Mouse (Mus musculus) CD4-positive, CD25-positive, alpha-beta regulatory T cell, adult 9 weeks (primary cell): ENCODE data around the gene Glt6d1. TPM values are rescaled to one million over a fixed set of nuclear protein-coding genes. Genes with fewer than 3 reads are reported as not detected.

ENCODE experiments used
- polyA plus RNA-seq: library from polyadenylated mRNA; unstranded; fragments of 100-300 nt; shearing (Covaris generic); gene quantifications from one replicate; pipeline ENCODE4 v1.2.1, GENCODE M21; 2017

Gene Glt6d1
- not detected for polyA plus RNA-seq

DNA sequence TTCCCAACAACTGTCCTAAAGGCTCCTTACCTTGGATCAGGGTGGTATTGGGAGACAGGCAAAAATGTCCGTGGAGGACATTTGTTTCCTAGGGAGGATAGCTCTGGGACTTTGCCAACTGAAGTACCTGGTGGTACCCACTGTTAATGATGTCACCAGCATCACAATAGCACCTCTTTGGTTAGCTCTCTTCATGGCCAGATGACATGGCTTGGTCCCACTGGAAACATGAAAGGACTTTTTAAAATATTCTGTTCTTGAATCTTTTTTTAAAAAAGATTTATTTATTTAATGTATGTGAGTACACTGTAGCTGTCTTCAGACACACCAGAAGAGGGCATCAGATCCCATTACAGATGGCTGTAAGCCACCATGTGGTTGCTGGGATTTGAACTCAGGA, at the start of gene Glt6d1:
TSS of gene Glt6d1 (minus strand) at position 101 of the 400 bp plus-strand sequence.

DNA sequence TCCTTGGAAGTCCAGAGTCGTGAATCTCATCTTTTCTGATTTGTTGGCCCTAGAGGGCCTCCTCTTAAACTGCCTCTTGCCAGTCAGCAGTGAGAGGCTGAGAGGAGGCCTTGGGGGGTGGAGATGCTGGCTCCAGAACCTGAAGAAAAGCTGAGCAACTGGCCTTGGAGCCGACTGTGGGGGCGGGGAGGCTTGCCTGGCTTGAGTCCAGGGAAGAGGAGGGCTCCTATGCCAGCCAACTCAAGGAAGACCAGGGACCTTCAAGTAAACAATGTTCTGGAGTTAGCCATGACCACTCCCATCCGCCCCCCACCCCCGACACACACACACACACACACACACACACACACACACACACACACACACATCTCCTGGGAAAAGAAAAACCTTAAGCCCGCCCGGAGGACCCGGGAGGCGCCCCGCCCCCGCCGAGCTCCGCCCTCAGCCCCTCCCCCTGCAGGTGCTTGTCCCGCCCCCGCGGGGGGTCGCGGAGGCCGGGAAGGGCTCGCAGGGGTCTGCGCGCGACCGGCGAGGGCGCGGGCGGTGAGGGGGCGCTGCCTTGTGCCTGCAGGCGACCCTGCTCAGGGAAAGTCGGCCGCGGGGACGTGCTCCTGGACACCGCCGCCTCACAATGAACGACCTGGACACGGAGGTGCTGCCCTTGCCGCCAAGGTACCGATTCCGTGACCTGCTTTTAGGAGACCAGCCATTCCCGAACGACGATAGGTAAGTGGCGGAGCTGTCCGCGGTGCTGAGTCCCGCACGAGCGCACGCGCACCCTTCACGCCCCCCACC, 47.9 kb upstream of the Glt6d1 start, which contains the start of gene Kcnt1:
TSS of gene Kcnt1 (plus strand) at position 398 of the 795 bp plus-strand sequence.

DNA sequence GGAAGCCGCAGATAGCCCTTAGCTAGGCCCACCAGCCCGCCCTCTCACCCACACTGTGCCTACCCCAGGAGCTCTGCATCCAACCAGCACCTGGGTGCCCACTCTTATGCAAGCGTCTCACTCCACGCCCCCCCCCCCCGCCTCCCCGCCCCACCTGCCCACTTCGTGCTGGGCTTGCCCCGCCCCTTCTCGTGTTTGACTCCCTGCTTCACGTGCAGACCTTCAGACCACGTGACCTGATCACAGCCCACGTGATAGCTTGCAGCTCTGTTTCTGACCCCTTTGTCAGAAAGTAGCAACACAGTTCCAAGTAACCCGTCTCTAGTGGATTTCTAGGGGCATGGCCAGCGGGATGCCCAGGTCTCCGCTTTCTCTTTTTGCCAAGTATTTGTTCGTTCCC, 31.6 kb upstream of the Glt6d1 start, which contains the start of gene Sohlh1:
TSS of gene Sohlh1 (minus strand) at position 23 of the 400 bp plus-strand sequence.

DNA sequence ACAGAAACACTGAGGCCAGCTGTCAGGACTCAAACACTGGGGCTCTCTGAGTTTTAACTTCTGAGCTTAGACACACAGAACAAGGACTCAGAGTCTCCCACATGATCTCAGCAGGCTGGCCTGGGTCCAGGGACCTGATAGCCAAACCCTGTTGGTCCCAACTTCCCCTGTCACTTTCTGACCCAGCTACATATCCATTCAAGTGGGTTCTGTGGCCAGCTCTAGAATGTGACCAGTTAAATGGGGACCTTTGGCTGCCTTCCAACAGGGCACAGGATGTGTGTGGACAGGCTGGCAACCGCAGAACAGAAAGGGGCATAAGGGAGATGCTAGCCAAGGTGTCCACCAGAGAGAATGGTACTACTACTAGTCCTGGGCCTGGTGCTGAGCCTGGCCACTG, 7.2 kb upstream of the Glt6d1 start, which contains the start of gene Lcn9:
TSS of gene Lcn9 (plus strand) at position 348 of the 400 bp plus-strand sequence.

DNA sequence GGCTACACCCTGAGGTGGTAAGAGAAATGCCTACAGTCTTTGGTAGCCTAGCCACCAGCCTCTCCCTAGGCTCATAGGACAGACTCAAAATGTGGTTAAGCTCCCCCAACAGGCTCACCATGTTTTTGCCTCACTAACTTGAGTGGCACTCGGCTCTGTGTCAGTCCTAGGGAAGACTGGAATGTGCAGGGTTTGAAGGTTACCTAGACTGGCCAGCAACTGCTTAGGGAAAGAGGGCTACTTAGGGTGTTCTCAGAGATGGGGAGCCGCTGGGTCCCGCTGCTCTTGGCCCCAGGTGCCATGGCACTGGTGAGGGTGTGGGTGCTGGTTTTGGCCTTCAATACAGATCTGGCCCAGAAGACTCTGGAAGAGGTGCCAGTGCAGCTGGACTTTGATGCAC, 33.7 kb downstream of the Glt6d1 start, which contains the start of gene Gm13539:
TSS of gene Gm13539 (plus strand) at position 301 of the 400 bp plus-strand sequence.

DNA sequence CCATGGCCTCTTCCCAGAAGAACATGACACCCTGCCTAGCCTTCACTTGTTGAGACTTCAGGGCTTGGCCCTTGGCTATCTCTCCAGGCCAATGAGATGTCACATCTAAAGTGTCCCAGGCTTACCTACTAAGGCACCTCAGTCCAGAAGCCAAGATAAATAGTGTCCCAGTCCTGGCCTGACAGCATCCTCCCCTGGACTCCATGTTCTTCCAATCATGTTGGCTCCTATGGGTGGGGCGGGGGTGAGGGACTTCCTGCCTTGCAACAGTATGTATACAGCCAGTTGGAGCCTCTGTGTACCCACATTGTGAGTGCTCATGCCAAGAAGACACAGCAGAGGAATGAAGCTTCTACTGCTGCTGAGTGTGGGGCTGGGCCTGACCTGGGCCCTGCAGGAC, 38.9 kb downstream of the Glt6d1 start, which contains the start of gene Lcn11:
TSS of gene Lcn11 (plus strand) at position 301 of the 400 bp plus-strand sequence.

DNA sequence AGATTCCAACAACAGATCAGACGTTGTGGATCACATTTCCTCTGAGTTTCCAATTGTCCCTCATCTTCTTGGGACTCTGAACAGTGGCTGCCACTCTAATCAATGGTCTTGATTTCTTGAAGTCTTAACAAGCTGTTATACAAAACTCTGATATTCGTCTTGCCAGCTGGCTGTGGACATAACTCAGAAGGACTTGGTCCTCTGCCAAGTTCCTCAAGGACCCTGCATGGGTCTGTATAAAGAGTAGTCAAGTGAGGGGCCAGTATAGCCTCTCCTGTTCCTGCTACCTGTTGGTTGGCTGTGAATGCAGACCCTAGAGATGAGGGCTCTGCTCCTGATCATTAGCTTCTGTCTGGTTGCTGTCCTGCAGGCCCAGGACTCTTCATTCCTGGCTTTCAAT, 50.4 kb downstream of the Glt6d1 start, which contains the start of gene Lcn3:
TSS of gene Lcn3 (plus strand) at position 301 of the 400 bp plus-strand sequence.

Other genes starting within 250 kb of the Glt6d1 start
- 1.0 TPM for gene Mamdc4, start 241.0 kb downstream of the Glt6d1 start, polyA plus RNA-seq
- 88.8 TPM for gene Phpt1, start 240.6 kb downstream of the Glt6d1 start, polyA plus RNA-seq
- not detected for gene Ajm1, start 234.1 kb downstream of the Glt6d1 start, polyA plus RNA-seq
- 8.2 TPM for gene Rabl6, start 207.3 kb downstream of the Glt6d1 start, polyA plus RNA-seq
- gene Ccdc183, start 198.2 kb downstream of the Glt6d1 start, polyA plus RNA-seq = not detected
- 2.1 TPM for gene Tmem141, start 193.8 kb downstream of the Glt6d1 start, polyA plus RNA-seq
- gene Fcna, start 187.8 kb downstream of the Glt6d1 start, polyA plus RNA-seq = 5.9 TPM
- gene Lcn8, start 162.7 kb downstream of the Glt6d1 start, polyA plus RNA-seq = not detected
- gene Lcn5, start 157.9 kb downstream of the Glt6d1 start, polyA plus RNA-seq = not detected
- gene Lcn6, start 139.1 kb downstream of the Glt6d1 start, polyA plus RNA-seq = 0.31 TPM
- 0.33 TPM for gene Lcn10, start 133.1 kb downstream of the Glt6d1 start, polyA plus RNA-seq
- gene Obp2a, start 115.8 kb downstream of the Glt6d1 start, polyA plus RNA-seq = 0.88 TPM
- 119 TPM for gene Bmyc, start 109.1 kb downstream of the Glt6d1 start, polyA plus RNA-seq
- gene Obp2b, start 78.8 kb downstream of the Glt6d1 start, polyA plus RNA-seq = not detected
- not detected for gene Lcn3, start 50.3 kb downstream of the Glt6d1 start, polyA plus RNA-seq
- gene Lcn11, start 38.8 kb downstream of the Glt6d1 start, polyA plus RNA-seq = not detected
- gene Gm13539, start 33.6 kb downstream of the Glt6d1 start, polyA plus RNA-seq = not detected
- not detected for gene Lcn9, start 7.3 kb upstream of the Glt6d1 start, polyA plus RNA-seq
- gene Sohlh1, start 31.4 kb upstream of the Glt6d1 start, polyA plus RNA-seq = 0.21 TPM
- 0.09 TPM for gene Kcnt1, start 47.9 kb upstream of the Glt6d1 start, polyA plus RNA-seq
- gene Camsap1, start 167.4 kb upstream of the Glt6d1 start, polyA plus RNA-seq = 3.4 TPM
- gene Ubac1, start 205.9 kb upstream of the Glt6d1 start, polyA plus RNA-seq = 25.3 TPM